Mouse (Mus musculus) thymus, postnatal 10 days (tissue): Measurements from ENCODE around the gene Cacna1d.

Experiments
- DNase-seq, 2 experiments: peaks; one replicate each; pipeline ENCODE4 v3.0.0; 2021; ENCODE audit warnings: low spot score in 2 of 2

Cacna1d gene

GRCm38 (mm10) chr14:30217124-30217523 is 274.1 kb downstream of the Cacna1d start:
- DNase-seq: no peak

DNA sequence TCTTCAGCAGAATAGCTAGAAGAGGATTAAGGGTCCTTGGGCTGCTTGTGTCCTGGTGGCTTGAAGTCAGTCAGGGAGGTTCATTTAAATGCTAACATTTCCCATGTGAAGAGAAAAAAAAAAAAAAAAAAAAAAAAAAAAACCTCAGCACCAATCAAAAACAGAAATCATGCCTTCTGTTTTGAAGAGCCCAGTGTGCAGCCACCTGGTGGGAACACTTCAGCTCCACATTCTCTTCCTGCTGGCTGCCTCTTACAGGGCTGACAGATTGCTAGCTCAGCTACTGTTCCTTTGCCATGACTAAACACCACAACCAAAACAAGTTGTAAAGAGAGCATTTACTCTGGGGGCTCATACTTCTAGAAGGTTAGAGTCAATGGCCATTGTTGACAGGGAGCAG is 283.1 kb downstream of the Cacna1d start:
- DNase-seq: no peak

- no peak for DNase-seq
Observed at GRCm38 (mm10) chr14:30205821-30206220, 285.4 kb downstream of the Cacna1d start.

- no peak for DNase-seq
Observed at GRCm38 (mm10) chr14:30204526-30204925, 286.7 kb downstream of the Cacna1d start.

DNA sequence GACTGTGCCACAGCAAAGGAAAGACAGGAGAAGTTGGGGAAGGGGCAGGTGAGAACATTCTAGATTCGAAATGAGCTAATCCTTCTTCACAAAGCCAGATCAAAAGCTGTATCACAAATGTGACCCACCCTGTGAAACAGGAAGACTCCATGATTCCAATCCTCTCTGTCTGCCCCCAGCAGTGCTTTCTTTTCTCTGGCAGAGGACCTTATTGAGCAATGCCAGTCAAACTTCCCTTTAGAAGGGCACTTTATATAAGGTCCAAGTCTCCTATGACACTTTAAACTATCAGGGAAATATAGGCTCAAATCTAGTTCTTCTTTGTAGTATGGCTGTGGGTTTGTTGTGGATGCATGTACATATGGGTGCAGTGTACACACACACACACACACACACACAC is 290.9 kb downstream of the Cacna1d start:
- DNase-seq: no peak

- no peak for DNase-seq
Observed at GRCm38 (mm10) chr14:30198882-30199281, 292.4 kb downstream of the Cacna1d start.

- DNase-seq: no peak
Observed at GRCm38 (mm10) chr14:30198116-30198515, 293.1 kb downstream of the Cacna1d start.

GRCm38 (mm10) chr14:30196959-30197358 is 294.3 kb downstream of the Cacna1d start:
- no peak for DNase-seq

DNA sequence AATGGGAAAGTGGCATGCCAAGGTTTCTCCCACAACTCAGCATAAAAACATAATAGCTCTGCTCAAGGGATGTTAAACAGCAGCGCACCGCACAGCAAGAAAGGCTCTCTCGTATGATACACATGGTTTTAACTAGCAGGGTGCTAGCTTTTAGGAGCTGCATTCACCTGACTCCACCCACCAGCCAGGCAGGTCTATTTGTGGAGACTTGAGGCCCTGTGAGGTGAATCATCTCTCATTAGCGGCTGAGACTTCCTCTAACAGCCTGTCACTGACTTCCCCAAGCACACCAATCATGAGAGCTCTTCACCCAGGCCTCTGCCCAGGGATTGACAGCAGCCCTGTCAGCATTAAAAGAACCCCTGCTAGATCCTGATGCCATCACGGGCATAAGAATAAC is 295.0 kb downstream of the Cacna1d start:
- peak; percentile 41 to 42 for DNase-seq

DNA sequence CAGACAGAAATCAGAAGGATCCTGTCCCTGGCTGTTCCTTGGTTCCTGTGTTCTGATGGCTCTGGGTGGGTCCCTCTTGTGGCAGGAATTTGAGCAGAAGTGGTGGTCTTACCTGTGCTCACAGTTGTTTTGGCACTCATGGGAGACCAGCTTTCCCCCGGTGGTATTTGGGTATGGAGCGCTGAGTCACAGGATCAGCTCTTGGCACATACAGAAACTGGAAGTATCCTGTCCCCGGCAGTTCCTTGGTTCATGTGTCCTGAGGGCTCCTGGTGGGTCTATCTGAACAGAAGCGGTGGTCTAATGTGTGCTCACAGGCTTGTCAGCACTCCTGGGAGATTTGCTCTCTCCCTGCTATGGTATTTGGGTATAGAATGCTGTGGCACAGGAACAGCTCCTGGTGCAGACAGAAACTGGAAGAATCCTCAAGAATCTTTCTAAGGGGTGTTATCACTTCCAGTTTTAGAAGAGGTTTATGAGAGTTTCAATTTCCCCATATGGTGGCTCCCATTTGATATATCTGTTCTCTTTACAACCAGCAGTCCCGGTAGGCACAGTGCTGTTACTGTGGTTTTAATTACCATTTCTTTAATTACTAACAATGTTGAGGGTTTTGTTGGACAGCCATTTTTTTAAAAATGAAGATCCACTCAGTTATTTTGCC is 300.8 kb downstream of the Cacna1d start:
- DNase-seq: no peak

- no peak for DNase-seq
Observed at GRCm38 (mm10) chr14:30185616-30186274, 305.5 kb downstream of the Cacna1d start.

- no peak for DNase-seq
Observed at GRCm38 (mm10) chr14:30184445-30185152, 306.7 kb downstream of the Cacna1d start.

DNA sequence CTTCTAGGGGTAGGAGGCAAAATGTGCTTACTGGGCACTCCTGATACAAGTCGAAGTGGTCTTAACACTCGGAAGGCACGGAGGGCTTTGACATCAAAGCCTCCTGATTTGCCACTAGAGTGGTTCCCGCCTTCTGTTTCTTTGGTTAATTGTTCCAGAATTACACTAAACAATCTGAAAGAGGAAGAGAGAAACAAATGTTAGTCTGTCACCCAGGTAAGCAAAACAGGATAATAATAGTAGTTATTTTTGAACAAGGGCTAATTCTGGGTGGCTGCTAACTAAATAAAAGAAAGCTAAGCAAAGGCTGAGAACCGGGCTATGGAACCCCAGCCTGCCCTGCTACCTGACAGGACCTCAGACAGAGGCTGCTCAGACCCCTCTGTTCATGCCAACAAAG is 307.2 kb downstream of the Cacna1d start:
- no peak for DNase-seq

- no peak for DNase-seq
Observed at GRCm38 (mm10) chr14:30182624-30183524, 308.4 kb downstream of the Cacna1d start.

DNA sequence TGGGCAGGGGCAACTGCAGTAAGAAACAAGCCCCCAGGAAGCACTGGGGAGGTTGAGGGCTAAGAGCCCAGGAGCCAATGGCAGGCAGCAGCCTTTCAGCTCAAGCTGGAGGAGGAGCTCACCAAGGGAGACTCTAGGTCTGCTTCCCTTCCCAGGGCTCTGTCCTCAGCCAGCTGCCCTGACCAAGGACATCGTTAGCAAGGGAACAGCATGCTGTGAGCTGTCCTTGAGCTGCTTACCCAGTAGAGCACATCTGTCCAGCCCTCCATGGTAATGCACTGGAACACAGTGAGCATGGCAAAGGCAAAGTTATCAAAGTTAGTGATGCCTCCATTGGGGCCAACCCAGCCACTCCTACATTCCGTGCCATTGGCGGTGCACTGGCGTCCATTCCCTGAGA is 312.9 kb downstream of the Cacna1d start:
- no peak for DNase-seq

DNA sequence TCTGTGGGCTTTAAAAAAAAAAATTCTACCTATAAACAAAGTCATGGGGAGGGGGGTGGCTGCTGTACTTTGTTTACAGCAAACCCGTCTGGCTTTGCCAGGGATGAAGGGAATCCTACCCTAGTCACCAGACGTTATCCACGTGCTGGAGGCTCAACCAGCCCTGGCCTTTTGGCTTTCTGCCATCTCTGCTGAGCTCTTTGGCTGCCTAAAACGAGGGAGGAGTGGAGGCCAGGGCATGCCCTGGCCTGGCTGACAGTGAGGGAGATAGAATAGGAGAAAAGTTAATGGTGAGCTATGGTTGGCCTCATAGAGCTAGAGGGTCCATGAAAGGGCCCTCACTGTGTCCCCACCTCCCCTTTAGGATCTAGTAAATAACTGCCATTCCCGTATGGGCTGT is 313.4 kb downstream of the Cacna1d start:
- DNase-seq: no peak

DNA sequence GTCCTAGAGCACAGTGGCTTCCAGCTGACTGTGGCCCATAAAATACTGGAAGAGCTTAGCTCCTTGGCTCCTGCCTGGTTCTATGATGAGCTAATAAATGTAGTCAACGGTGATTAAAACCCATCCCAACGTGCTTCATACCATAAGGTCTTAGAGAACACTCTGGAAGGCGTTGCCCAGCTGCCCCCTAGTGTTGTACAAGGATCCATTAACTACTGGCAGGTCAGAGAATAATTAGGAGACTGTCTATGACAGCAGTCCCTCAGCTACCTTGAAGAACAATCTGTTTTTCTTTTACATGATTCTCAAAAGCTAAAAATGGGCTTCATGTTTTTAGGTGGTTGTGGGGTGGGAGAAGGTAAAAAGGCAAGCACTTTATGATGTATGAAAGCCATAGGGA is 315.9 kb downstream of the Cacna1d start:
- DNase-seq: no peak

GRCm38 (mm10) chr14:30172821-30173755 is 318.2 kb downstream of the Cacna1d start:
- DNase-seq: no peak

DNA sequence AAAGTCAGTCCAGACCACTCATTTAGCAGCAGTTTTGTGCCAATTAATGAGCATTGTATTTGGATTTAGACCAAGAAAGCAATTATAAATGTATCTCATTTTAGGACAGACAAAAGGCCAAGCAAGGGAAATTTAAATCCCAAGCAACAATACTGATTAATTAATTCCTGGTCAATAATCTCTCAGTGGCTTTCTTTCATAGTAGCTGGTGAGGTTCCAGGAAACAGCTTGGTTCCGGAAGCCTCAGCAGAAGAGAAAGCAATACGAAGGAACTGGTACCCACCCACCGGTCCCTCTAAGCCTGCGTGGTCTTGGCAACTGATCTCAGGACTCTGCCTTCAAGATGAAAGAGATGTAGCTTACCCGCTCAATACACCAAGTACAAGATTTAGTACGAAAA is 319.7 kb downstream of the Cacna1d start:
- no peak for DNase-seq

DNA sequence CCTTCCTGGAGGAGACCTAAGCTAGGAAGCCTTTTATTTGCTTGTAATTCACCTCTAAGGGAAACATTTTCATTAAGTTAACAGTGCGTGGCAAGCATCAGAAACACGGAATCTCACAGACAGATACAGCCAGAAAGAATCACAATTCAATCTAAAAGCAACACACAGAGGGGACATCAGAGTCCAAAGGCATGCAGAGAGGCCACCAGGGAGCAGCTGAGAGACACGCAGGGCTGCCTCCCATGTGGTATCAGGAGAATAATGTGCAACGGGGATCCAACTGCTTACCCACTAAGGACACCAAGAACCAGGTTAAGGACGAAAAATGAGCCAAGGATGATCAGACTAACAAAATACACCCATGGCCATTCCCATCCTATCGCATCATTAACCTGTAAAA is 320.2 kb downstream of the Cacna1d start:
- no peak for DNase-seq

GRCm38 (mm10) chr14:30169455-30169854 is 321.8 kb downstream of the Cacna1d start:
- no peak for DNase-seq
